Mouse (Mus musculus): ENCODE data around the gene Rnase13.

Rnase13 gene

GRCm38 (mm10) chr14:51871741-51872140 is 50.8 kb downstream of the Rnase13 start:
- no peak for DNase-seq

All from right cerebral cortex, adult 18-20 months (tissue).